Mouse (Mus musculus) neural tube, embryonic 13.5 days (tissue): ENCODE measurements around the gene Fgf22. TPM values are rescaled to one million over a fixed set of nuclear protein-coding genes. Genes with fewer than 3 reads are reported as not detected.
"Not testable (repeated sequence)": the region's sequence is repeated elsewhere in the genome, so short reads cannot be mapped to it uniquely, and the experiment has no call there.

ENCODE experiments used
- ATAC-seq: fragments of 200-750 bp; cut with Nextera tagmentation; 2 replicates; pipeline ENCODE4 v1.8.0; 2017; ENCODE audit warnings: low read depth, mild to moderate bottlenecking, moderate TSS enrichment, moderate library complexity
- H3K27ac ChIP-seq: fragments of 300-500 bp; sonication (generic); replicated peaks from 2 replicates; pipeline ENCODE4 v1.5.1; 2015; ENCODE audit warnings: moderate library complexity, mild to moderate bottlenecking, inconsistent platforms
- H3K27me3 ChIP-seq: fragments of 300-500 bp; sonication (generic); 2 replicates; pipeline ENCODE4 v1.6.1; 2015; ENCODE audit warnings: mild to moderate bottlenecking, inconsistent platforms
- H3K36me3 ChIP-seq: fragments of 300-500 bp; sonication (generic); 2 replicates; pipeline ENCODE4 v1.6.1; 2015; ENCODE audit warnings: mild to moderate bottlenecking, inconsistent platforms
- H3K4me1 ChIP-seq: fragments of 300-500 bp; sonication (generic); replicated peaks from 2 replicates; pipeline ENCODE4 v1.6.1; 2015; ENCODE audit warnings: inconsistent platforms
- H3K4me2 ChIP-seq: fragments of 300-500 bp; sonication (generic); 2 replicates; pipeline ENCODE4 v1.6.1; 2015; ENCODE audit warnings: inconsistent platforms, mild to moderate bottlenecking, moderate library complexity
- H3K4me3 ChIP-seq: fragments of 300-500 bp; sonication (generic); 2 replicates; pipeline ENCODE4 v1.5.1; 2015; ENCODE audit warnings: mild to moderate bottlenecking, inconsistent platforms
- H3K9ac ChIP-seq: fragments of 300-500 bp; sonication (generic); 2 replicates; pipeline ENCODE4 v1.6.1; 2015; ENCODE audit warnings: moderate library complexity, mild to moderate bottlenecking, inconsistent platforms
- H3K9me3 ChIP-seq: fragments of 300-500 bp; sonication (generic); 2 replicates; pipeline ENCODE4 v1.6.1; 2016; ENCODE audit warnings: inconsistent platforms
- WGBS: fragments of 180-500 bp; shearing (Covaris S2); methylation state at CpG from one replicate; pipeline ENCODE4 v1.1.7; 2015; 5-methylcytosine and 5-hydroxymethylcytosine counted together
- polyA plus RNA-seq: library from polyadenylated mRNA; unstranded; fragments of >200 nt; fragmentation: Nextera tagmentation; extraction: Ambion mirVana; gene quantifications from 2 replicates; pipeline ENCODE4 v1.2.1, GENCODE M21; 2015

Gene Fgf22
- polyA plus RNA-seq, 1 experiment from 2014 or later: 1.7 TPM

- H3K27me3 ChIP-seq: no peaks in the 10 kb centered on the region
- H3K4me3 ChIP-seq: no peak overlapping the region
- ATAC-seq: no peak
- H3K27ac ChIP-seq: no peak overlapping the region
- H3K9ac ChIP-seq: no peak overlapping the region
- H3K4me1 ChIP-seq: peaks cover 10% of the 10 kb centered on the region
- peaks cover 58% of the 10 kb centered on the region for H3K36me3 ChIP-seq
- no peaks in the 10 kb centered on the region for H3K9me3 ChIP-seq
- no peak overlapping the region for H3K4me2 ChIP-seq
- WGBS: 87% methylated on average over 24 of the region's 24 CpGs
These were observed 1.8 kb downstream of the Fgf22 start for GRCm38 (mm10) chr10:79756660-79757059.

GRCm38 (mm10) chr10:79759675-79760074 lies 4.8 kb downstream of the Fgf22 start:
- Histone ChIP-seq H3K36me3 (peaks cover 69% of the 10 kb centered on the region), H3K4me1 (peaks cover 20% of the 10 kb centered on the region)
- not testable (repeated sequence) for H3K9ac ChIP-seq, H3K4me2 ChIP-seq, H3K27ac ChIP-seq, H3K27me3 ChIP-seq, H3K4me3 ChIP-seq, ATAC-seq, H3K9me3 ChIP-seq
- 89% methylated on average over 1 of the region's 1 CpGs for WGBS

GRCm38 (mm10) chr10:79760603-79761143 lies 5.8 kb downstream of the Fgf22 start:
- 93% methylated on average over 11 of the region's 11 CpGs for WGBS
- no peak for ATAC-seq

GRCm38 (mm10) chr10:79762875-79763274 lies 8.0 kb downstream of the Fgf22 start:
- Histone ChIP-seq H3K4me3 (no peak overlapping the region), H3K36me3 (peaks cover 46% of the 10 kb centered on the region), H3K27me3 (no peaks in the 10 kb centered on the region), H3K9me3 (no peaks in the 10 kb centered on the region), H3K4me2 (no peak overlapping the region), H3K9ac (no peak overlapping the region), H3K4me1 (peaks cover 31% of the 10 kb centered on the region), H3K27ac (no peak overlapping the region)
- ATAC-seq: no peak
- 91% methylated on average over 3 of the region's 3 CpGs for WGBS

More at GRCm38 (mm10) chr10:79760603-79761143, 5.8 kb downstream of the Fgf22 start:
- Histone ChIP-seq H3K9ac (no peak overlapping the region), H3K27me3 (no peaks in the 10 kb centered on the region), H3K9me3 (no peaks in the 10 kb centered on the region), H3K4me3 (no peak overlapping the region), H3K4me2 (no peak overlapping the region), H3K36me3 (peaks cover 68% of the 10 kb centered on the region), H3K27ac (no peak overlapping the region), H3K4me1 (peaks cover 21% of the 10 kb centered on the region)

- no peak for ATAC-seq
- no peaks in the 10 kb centered on the region for H3K9me3 ChIP-seq
- H3K27me3 ChIP-seq: no peaks in the 10 kb centered on the region
- 93% methylated on average over 7 of the region's 7 CpGs for WGBS
- peaks cover 40% of the 10 kb centered on the region for H3K4me1 ChIP-seq
- no peak overlapping the region for H3K4me3 ChIP-seq
- no peak overlapping the region for H3K4me2 ChIP-seq
- H3K36me3 ChIP-seq: peaks cover 32% of the 10 kb centered on the region
- H3K27ac ChIP-seq: no peak overlapping the region
- peak overlapping the region; percentile 57; the same call in 1 of the 2 replicates for H3K9ac ChIP-seq
These were observed 9.4 kb downstream of the Fgf22 start for GRCm38 (mm10) chr10:79764234-79764633.

- no peak for ATAC-seq
- peak overlapping the region; percentile 95 for H3K4me3 ChIP-seq
- H3K4me2 ChIP-seq: peak overlapping the region; percentile 96
- H3K36me3 ChIP-seq: peaks cover 25% of the 10 kb centered on the region
- peaks cover 40% of the 10 kb centered on the region for H3K4me1 ChIP-seq
- H3K9me3 ChIP-seq: no peaks in the 10 kb centered on the region
- no peak overlapping the region for H3K27ac ChIP-seq
- H3K27me3 ChIP-seq: no peaks in the 10 kb centered on the region
- WGBS: 80% methylated on average over 2 of the region's 2 CpGs
- H3K9ac ChIP-seq: peak overlapping the region; percentile 96
These were observed 10.4 kb downstream of the Fgf22 start for GRCm38 (mm10) chr10:79765228-79765745.

- H3K27ac ChIP-seq: peak overlapping the region; percentile 94
- H3K4me1 ChIP-seq: peaks cover 40% of the 10 kb centered on the region
- WGBS: 10% methylated on average over 16 of the region's 16 CpGs
- peaks cover 18% of the 10 kb centered on the region for H3K36me3 ChIP-seq
- no peaks in the 10 kb centered on the region for H3K9me3 ChIP-seq
- peak overlapping the region; percentile 95 for H3K4me3 ChIP-seq
- ATAC-seq: no peak
- H3K9ac ChIP-seq: peak overlapping the region; percentile 96
- H3K4me2 ChIP-seq: peak overlapping the region; percentile 96
- H3K27me3 ChIP-seq: no peaks in the 10 kb centered on the region
These were observed 11.2 kb downstream of the Fgf22 start for GRCm38 (mm10) chr10:79766001-79766507.

- H3K9ac ChIP-seq: peak within 1 kb of the TSS; percentile 96
- peak; percentile 92 for ATAC-seq
- H3K4me2 ChIP-seq: peak within 1 kb of the TSS; percentile 96
- no peaks in the 10 kb centered on the region for H3K27me3 ChIP-seq
- WGBS: under 1% methylated on average over 87 of the region's 101 CpGs
- peak within 1 kb of the TSS; percentile 94 for H3K27ac ChIP-seq
- H3K9me3 ChIP-seq: no peaks in the 10 kb centered on the region
- peaks cover 40% of the 10 kb centered on the region for H3K4me1 ChIP-seq
- H3K4me3 ChIP-seq: peak within 1 kb of the TSS; percentile 95
- peaks cover 11% of the 10 kb centered on the region for H3K36me3 ChIP-seq
These were observed 11.8 kb downstream of the Fgf22 start, which contains the start of gene Rnf126 for GRCm38 (mm10) chr10:79766508-79767325. TSS of gene Rnf126 (minus strand) at chr10:79766952.

GRCm38 (mm10) chr10:79767372-79768244 lies 12.7 kb downstream of the Fgf22 start:
- peak overlapping the region; percentile 94 for H3K27ac ChIP-seq
- H3K36me3 ChIP-seq: peaks cover 2% of the 10 kb centered on the region; the same call in 1 of the 2 replicates
- peak overlapping the region; percentile 96 for H3K9ac ChIP-seq
- H3K27me3 ChIP-seq: no peaks in the 10 kb centered on the region
- no peaks in the 10 kb centered on the region for H3K9me3 ChIP-seq
- peak overlapping the region; percentile 95 for H3K4me3 ChIP-seq
- WGBS: 12% methylated on average over 40 of the region's 40 CpGs
- H3K4me1 ChIP-seq: peaks cover 40% of the 10 kb centered on the region
- peak overlapping the region; percentile 96 for H3K4me2 ChIP-seq
- ATAC-seq: peak; percentile 88

- H3K36me3 ChIP-seq: no peaks in the 10 kb centered on the region
- H3K27ac ChIP-seq: no peak overlapping the region
- under 1% methylated on average over 5 of the region's 5 CpGs for WGBS
- peak overlapping the region; percentile 96 for H3K4me2 ChIP-seq
- no peaks in the 10 kb centered on the region for H3K27me3 ChIP-seq
- ATAC-seq: no peak
- 0 out of 2 replicates have a peak overlapping the region, but pooled peaks have one; percentile 95 for H3K4me3 ChIP-seq
- peaks cover 40% of the 10 kb centered on the region for H3K4me1 ChIP-seq
- no peak overlapping the region for H3K9ac ChIP-seq
- H3K9me3 ChIP-seq: no peaks in the 10 kb centered on the region
These were observed 13.5 kb downstream of the Fgf22 start for GRCm38 (mm10) chr10:79768400-79768799.

GRCm38 (mm10) chr10:79769329-79769728 lies 14.5 kb downstream of the Fgf22 start:
- no peaks in the 10 kb centered on the region for H3K36me3 ChIP-seq
- H3K9ac ChIP-seq: no peak overlapping the region
- H3K4me1 ChIP-seq: peaks cover 32% of the 10 kb centered on the region
- no peaks in the 10 kb centered on the region for H3K9me3 ChIP-seq
- H3K4me3 ChIP-seq: no peak overlapping the region
- H3K27ac ChIP-seq: no peak overlapping the region
- WGBS: 48% methylated on average over 4 of the region's 4 CpGs
- no peak for ATAC-seq
- H3K27me3 ChIP-seq: no peaks in the 10 kb centered on the region
- no peak overlapping the region for H3K4me2 ChIP-seq
